Mouse (Mus musculus) left cerebral cortex, adult 11 months (tissue): Measurements from ENCODE around the gene C530008M17Rik.

ENCODE experiments used
- DNase-seq: peaks from one replicate; pipeline ENCODE4 v3.0.0; 2022; ENCODE audit warnings: low spot score

The C530008M17Rik gene

GRCm38 (mm10) chr5:76773492-76774158 lies 117.3 kb downstream of the C530008M17Rik start:
- no peak for DNase-seq

- DNase-seq: no peak
Observed at GRCm38 (mm10) chr5:76779094-76779615, 122.8 kb downstream of the C530008M17Rik start.

GRCm38 (mm10) chr5:76781943-76782342 lies 125.6 kb downstream of the C530008M17Rik start:
- no peak for DNase-seq

GRCm38 (mm10) chr5:76782414-76783103 lies 126.2 kb downstream of the C530008M17Rik start:
- no peak for DNase-seq

GRCm38 (mm10) chr5:76783104-76783441 lies 126.8 kb downstream of the C530008M17Rik start:
- DNase-seq: no peak

GRCm38 (mm10) chr5:76784151-76784723 lies 127.9 kb downstream of the C530008M17Rik start:
- no peak for DNase-seq

GRCm38 (mm10) chr5:76785013-76785412 lies 128.7 kb downstream of the C530008M17Rik start:
- no peak for DNase-seq

GRCm38 (mm10) chr5:76789881-76790280 lies 133.6 kb downstream of the C530008M17Rik start:
- no peak for DNase-seq

GRCm38 (mm10) chr5:76791280-76791679 lies 135.0 kb downstream of the C530008M17Rik start:
- DNase-seq: no peak

- no peak for DNase-seq
Observed at GRCm38 (mm10) chr5:76792720-76793119, 136.4 kb downstream of the C530008M17Rik start.

- no peak for DNase-seq
Observed at GRCm38 (mm10) chr5:76798043-76798442, 141.7 kb downstream of the C530008M17Rik start.

GRCm38 (mm10) chr5:76799471-76799870 lies 143.2 kb downstream of the C530008M17Rik start:
- no peak for DNase-seq

- no peak for DNase-seq
Observed at GRCm38 (mm10) chr5:76809031-76809430, 152.7 kb downstream of the C530008M17Rik start.

- DNase-seq: no peak
Observed at GRCm38 (mm10) chr5:76815035-76815434, 158.7 kb downstream of the C530008M17Rik start.

GRCm38 (mm10) chr5:76815786-76816455 lies 159.6 kb downstream of the C530008M17Rik start:
- DNase-seq: no peak

- DNase-seq: no peak
Observed at GRCm38 (mm10) chr5:76816748-76817147, 160.4 kb downstream of the C530008M17Rik start.

- DNase-seq: no peak
Observed at GRCm38 (mm10) chr5:76817678-76818077, 161.4 kb downstream of the C530008M17Rik start.

- DNase-seq: no peak
Observed at GRCm38 (mm10) chr5:76818807-76819206, 162.5 kb downstream of the C530008M17Rik start.

- no peak for DNase-seq
Observed at GRCm38 (mm10) chr5:76822097-76822496, 165.8 kb downstream of the C530008M17Rik start.

GRCm38 (mm10) chr5:76828527-76829240 lies 172.4 kb downstream of the C530008M17Rik start:
- DNase-seq: no peak

GRCm38 (mm10) chr5:76832529-76833210 lies 176.4 kb downstream of the C530008M17Rik start:
- DNase-seq: no peak
